Mouse (Mus musculus) CD4-positive, CD25-positive, alpha-beta regulatory T cell, adult 2 months (primary cell): ENCODE measurements around the gene Cep57.

Experiments used
- DNase-seq: peaks from one replicate; pipeline ENCODE4 v3.0.0-alpha.2; 2012; ENCODE audit warnings: low read depth, low spot score

Gene Cep57

GRCm38 (mm10) chr9:13826832-13827405 is at the start of gene Cep57:
Cep57 (minus strand) TSS chr9:13827107.
- DNase-seq = peak; percentile 99

GRCm38 (mm10) chr9:13875340-13875739 is 48.4 kb upstream of the Cep57 start:
- DNase-seq = no peak

- DNase-seq = peak; percentile 58
These were observed 47.5 kb upstream of the Cep57 start for GRCm38 (mm10) chr9:13874359-13874758.

- DNase-seq = no peak
These were observed 44.7 kb upstream of the Cep57 start for GRCm38 (mm10) chr9:13871631-13872030.

- DNase-seq = no peak
These were observed 40.7 kb upstream of the Cep57 start for GRCm38 (mm10) chr9:13867646-13868045.

GRCm38 (mm10) chr9:13856777-13857176 is 29.9 kb upstream of the Cep57 start:
- DNase-seq = no peak

- no peak for DNase-seq
These were observed 29.3 kb upstream of the Cep57 start for GRCm38 (mm10) chr9:13856247-13856646.

- no peak for DNase-seq
These were observed 27.0 kb upstream of the Cep57 start for GRCm38 (mm10) chr9:13853876-13854275.

- DNase-seq = peak; percentile 70
These were observed 21.9 kb upstream of the Cep57 start for GRCm38 (mm10) chr9:13848481-13849480.

- no peak for DNase-seq
These were observed 20.7 kb upstream of the Cep57 start for GRCm38 (mm10) chr9:13847591-13847990.

GRCm38 (mm10) chr9:13836726-13837125 is 9.8 kb upstream of the Cep57 start:
- no peak for DNase-seq

- no peak for DNase-seq
These were observed 8.3 kb upstream of the Cep57 start for GRCm38 (mm10) chr9:13835256-13835655.

- no peak for DNase-seq
These were observed 1.2 kb upstream of the Cep57 start for GRCm38 (mm10) chr9:13828087-13828441.

GRCm38 (mm10) chr9:13827406-13828086 is 639 bp upstream of the Cep57 start, which contains the start of gene Fam76b:
Fam76b (plus strand) TSS chr9:13827716.
- DNase-seq = peak; percentile 100

GRCm38 (mm10) chr9:13826391-13826805 is 509 bp downstream of the Cep57 start:
- DNase-seq = peak; percentile 80

GRCm38 (mm10) chr9:13825896-13826295 is 1.0 kb downstream of the Cep57 start:
- DNase-seq = peak; percentile 15

- DNase-seq = no peak
These were observed 6.1 kb downstream of the Cep57 start for GRCm38 (mm10) chr9:13820774-13821173.

GRCm38 (mm10) chr9:13818369-13818768 is 8.5 kb downstream of the Cep57 start:
- no peak for DNase-seq

- peak; percentile 28 for DNase-seq
These were observed 17.0 kb downstream of the Cep57 start for GRCm38 (mm10) chr9:13809937-13810336.

GRCm38 (mm10) chr9:13807657-13808056 is 19.2 kb downstream of the Cep57 start:
- no peak for DNase-seq

GRCm38 (mm10) chr9:13806854-13807253 is 20.1 kb downstream of the Cep57 start:
- DNase-seq = no peak

GRCm38 (mm10) chr9:13804480-13804879 is 22.4 kb downstream of the Cep57 start:
- DNase-seq = no peak
